Mouse (Mus musculus) MEL (cell line): ENCODE results near the gene Gmpr2. TPM values are rescaled to one million over a fixed set of nuclear protein-coding genes. Genes with fewer than 3 reads are reported as not detected.

ENCODE experiments used
- DNase-seq: peaks from one replicate; pipeline ENCODE4 v3.0.0; 2011; ENCODE audit warnings: low read depth, low spot score
- H3K27ac ChIP-seq: 2 replicates; pipeline ENCODE4 v1.5.1; 2012; ENCODE audit warnings: low read depth, mild to moderate bottlenecking, control low read depth, low read length, moderate library complexity; ENCODE audit not compliant: control insufficient read depth
- H3K27me3 ChIP-seq, 2 experiments: fragments of 150-350 bp in 1 of 2; sonication (generic) in 1 of 2; 2 replicates each; pipeline ENCODE4 v1.6.1; 2012; ENCODE audit warnings: low read length in 2 of 2, mild to moderate bottlenecking in 2 of 2, improper control_type of control experiment in 1 of 2, moderate library complexity in 1 of 2; ENCODE audit not compliant: insufficient read depth in 2 of 2, control insufficient read depth in 1 of 2
- H3K36me3 ChIP-seq, 2 experiments: 2 replicates each; pipeline ENCODE4 v1.6.1; 2012 to 2014; ENCODE audit warnings: low read length in 2 of 2, improper control_type of control experiment in 1 of 2, inconsistent platforms in 1 of 2, mild to moderate bottlenecking in 1 of 2; ENCODE audit not compliant: insufficient read depth in 2 of 2, control insufficient read depth in 1 of 2
- H3K4me1 ChIP-seq, 2 experiments: fragments of 150-350 bp in 1 of 2; sonication (generic) in 1 of 2; 2 replicates each; pipeline ENCODE4 v1.6.1; 2012; ENCODE audit warnings: low read length in 2 of 2, improper control_type of control experiment in 1 of 2, mild to moderate bottlenecking in 1 of 2; ENCODE audit not compliant: insufficient read depth in 2 of 2, control insufficient read depth in 1 of 2
- H3K4me3 ChIP-seq, 2 experiments: fragments of 150-350 bp in 1 of 2; sonication (generic) in 1 of 2; 2 replicates each; pipeline ENCODE4 v1.5.1; 2012; ENCODE audit warnings: low read depth in 2 of 2, low read length in 2 of 2, mild to moderate bottlenecking in 2 of 2, moderate library complexity in 2 of 2, control low read depth in 1 of 2, improper control_type of control experiment in 1 of 2; ENCODE audit not compliant: control insufficient read depth in 1 of 2, insufficient read depth in 1 of 2
- H3K79me2 ChIP-seq: 2 replicates; pipeline ENCODE4 v1.6.1; 2012; ENCODE audit warnings: mild to moderate bottlenecking, low read length, moderate library complexity; ENCODE audit not compliant: control insufficient read depth, poor library complexity, insufficient read depth
- H3K9ac ChIP-seq: 2 replicates; pipeline ENCODE4 v1.6.1; 2012; ENCODE audit warnings: low read depth, mild to moderate bottlenecking, control low read depth, low read length, moderate library complexity; ENCODE audit not compliant: control insufficient read depth, poor library complexity, severe bottlenecking
- H3K9me3 ChIP-seq: fragments of 150-350 bp; sonication (generic); replicated peaks from 2 replicates; pipeline ENCODE4 v1.6.1; 2012; ENCODE audit warnings: mild to moderate bottlenecking, low read length, improper control_type of control experiment, moderate library complexity; ENCODE audit not compliant: insufficient read depth
- CTCF ChIP-seq, 3 experiments: IDR thresholded peaks in 2 of 3; conservative IDR thresholded peaks in 1 of 3; 2 replicates each; pipeline ENCODE4 v1.5.1; 2011 to 2012; ENCODE audit warnings: low read length in 3 of 3, low read depth in 2 of 3, mild to moderate bottlenecking in 2 of 3, improper control_type of control experiment in 1 of 3, inconsistent platforms in 1 of 3, mixed read lengths in 1 of 3, moderate library complexity in 1 of 3; ENCODE audit not compliant: control insufficient read depth in 1 of 3, insufficient read depth in 1 of 3, poor library complexity in 1 of 3, severe bottlenecking in 1 of 3
- EP300 ChIP-seq, 2 experiments: IDR thresholded peaks; 2 replicates each; pipeline ENCODE4 v1.6.1; 2011; ENCODE audit warnings: improper control_type of control experiment in 2 of 2, low read length in 2 of 2, low read depth in 1 of 2, mild to moderate bottlenecking in 1 of 2
- GABPA ChIP-seq: IDR thresholded peaks from 2 replicates; pipeline ENCODE4 v1.6.1; 2012; ENCODE audit warnings: low read depth, mild to moderate bottlenecking, inconsistent platforms, low read length, improper control_type of control experiment, moderate library complexity
- MAFK ChIP-seq: IDR thresholded peaks from 2 replicates; pipeline ENCODE4 v1.6.1; 2011; ENCODE audit warnings: low read depth, mild to moderate bottlenecking, low read length, improper control_type of control experiment, borderline replicate concordance
- MAX ChIP-seq: IDR thresholded peaks from 2 replicates; pipeline ENCODE4 v1.6.1; 2011; ENCODE audit warnings: low read length, improper control_type of control experiment
- MEF2A ChIP-seq: IDR thresholded peaks from 2 replicates; pipeline ENCODE4 v1.6.1; 2014; ENCODE audit warnings: low read depth, mild to moderate bottlenecking, inconsistent platforms, low read length, improper control_type of control experiment; ENCODE audit not compliant: poor library complexity, insufficient replicate concordance, severe bottlenecking; ENCODE audit errors: extremely low read depth
- MXI1 ChIP-seq: IDR thresholded peaks from 2 replicates; pipeline ENCODE4 v1.6.1; 2011; ENCODE audit warnings: mild to moderate bottlenecking, low read depth, low read length, improper control_type of control experiment
- MYC ChIP-seq: IDR thresholded peaks from 2 replicates; pipeline ENCODE4 v1.6.1; 2011; ENCODE audit warnings: low read depth, mild to moderate bottlenecking, low read length, improper control_type of control experiment, moderate library complexity
- NELFE ChIP-seq: IDR thresholded peaks from 2 replicates; pipeline ENCODE4 v1.6.1; 2011; ENCODE audit warnings: low read depth, low read length, improper control_type of control experiment
- POLR2AphosphoS2 ChIP-seq: IDR thresholded peaks from 2 replicates; pipeline ENCODE4 v1.6.1; 2011; ENCODE audit warnings: low read length, improper control_type of control experiment
- POLR2AphosphoS5 ChIP-seq: IDR thresholded peaks from 2 replicates; pipeline ENCODE4 v1.6.1; 2012; ENCODE audit warnings: low read depth, borderline replicate concordance, mild to moderate bottlenecking, inconsistent platforms, low read length, moderate library complexity, mixed read lengths
- SMC3 ChIP-seq: IDR thresholded peaks from 2 replicates; pipeline ENCODE4 v1.6.1; 2011; ENCODE audit warnings: low read depth, low read length, improper control_type of control experiment
- TAL1 ChIP-seq: IDR thresholded peaks from 2 replicates; pipeline ENCODE4 v1.6.1; 2012; ENCODE audit warnings: mild to moderate bottlenecking, inconsistent platforms, low read length, moderate library complexity, mixed read lengths
- TCF12 ChIP-seq: IDR thresholded peaks from 2 replicates; pipeline ENCODE4 v1.6.1; 2014; ENCODE audit warnings: low read depth, mild to moderate bottlenecking, inconsistent platforms, low read length, improper control_type of control experiment, moderate library complexity
- UBTF ChIP-seq: IDR thresholded peaks from 2 replicates; pipeline ENCODE4 v1.6.1; 2012; ENCODE audit warnings: low read depth, mild to moderate bottlenecking, inconsistent platforms, low read length, improper control_type of control experiment, moderate library complexity, borderline replicate concordance; ENCODE audit not compliant: insufficient read depth
- ZMIZ1 ChIP-seq: IDR thresholded peaks from 2 replicates; pipeline ENCODE4 v1.6.1; 2012; ENCODE audit warnings: low read depth, mild to moderate bottlenecking, inconsistent platforms, low read length, improper control_type of control experiment, moderate library complexity
- ZNF384 ChIP-seq: IDR thresholded peaks from 2 replicates; pipeline ENCODE4 v1.6.1; 2012; ENCODE audit warnings: low read depth, mild to moderate bottlenecking, inconsistent platforms, low read length, improper control_type of control experiment
- polyA plus RNA-seq, 2 experiments: library from polyadenylated mRNA; stranded (reverse) in 1 of 2; unstranded in 1 of 2; fragments of >175 nt in 1 of 2; fragments of >200 nt in 1 of 2; gene quantifications; 2 replicates each; pipeline versions ENCODE4 v1.2.1 to v1.2.4; 2012; ENCODE audit warnings: low replicate concordance in 2 of 2, low read depth in 1 of 2; ENCODE audit not compliant: insufficient read length in 2 of 2, insufficient read depth in 1 of 2, missing spikeins in 1 of 2
- total RNA-seq: library from RNA; depleted of rRNA; stranded (reverse); fragments of 300-350 nt; gene quantifications from 2 replicates; pipeline ENCODE4 v1.2.3, GENCODE M21; 2012

Gene Gmpr2
- total and polyA plus RNA-seq, 3 experiments: 22.3 to 28.8 TPM; not detected in 1

DNA sequence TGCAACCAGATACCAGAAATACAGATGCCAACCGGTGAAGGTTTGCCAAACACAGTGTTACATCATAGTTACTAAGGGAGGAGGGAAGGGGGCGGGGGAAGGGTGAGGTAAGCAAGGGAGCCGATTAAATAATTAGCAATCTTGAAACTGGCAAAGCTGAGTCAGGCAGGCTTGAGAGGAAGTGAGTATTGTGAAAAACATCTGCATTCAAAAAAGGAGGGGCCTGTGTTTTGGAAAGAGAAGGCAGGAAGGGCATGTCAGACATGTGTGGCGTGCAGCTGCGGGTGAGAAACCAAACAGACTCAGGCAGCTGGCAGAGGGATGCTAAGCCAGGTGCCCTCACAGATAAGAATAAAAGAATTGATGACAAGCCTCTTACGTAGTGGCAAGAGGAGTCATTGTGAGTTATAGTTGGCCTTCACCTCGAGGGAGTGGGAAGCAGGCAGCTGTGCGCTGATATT is 52.7 kb downstream of the Gmpr2 start (continued):
- no peak for TF ChIP-seq POLR2AphosphoS2
- TF ChIP-seq ZNF384: no peak
- no peak for TF ChIP-seq ZMIZ1
- TF ChIP-seq MAFK: 0 out of 2 replicates have a peak, but pooled peaks have one; percentile 3
- peak in 1 of 2 experiments; percentile 59; a peak in 2 of 4 replicates for TF ChIP-seq EP300 (IDR thresholded peaks at IDR 0.05; ENCODE audit: low read depth in 1 of 2, low read length in 2 of 2)
- TF ChIP-seq POLR2AphosphoS5: no peak
- no peak for TF ChIP-seq UBTF
- no peak for TF ChIP-seq CTCF (IDR thresholded peaks at IDR 0.05 in 2 of 3, conservative IDR thresholded peaks at IDR 0.05 in 1 of 3; ENCODE audit: control insufficient read depth in 1 of 3, insufficient read depth in 1 of 3, low read depth in 2 of 3, low read length in 3 of 3, poor library complexity in 1 of 3, severe bottlenecking in 1 of 3)
- TF ChIP-seq TCF12: peak; percentile 90
- TF ChIP-seq MEF2A: no peak

GRCm38 (mm10) chr14:55726261-55726660 is 54.5 kb downstream of the Gmpr2 start:
- H3K4me3 ChIP-seq: no peak overlapping the region
- peaks cover 26 to 46% of the 10 kb centered on the region in 2 experiments for H3K4me1 ChIP-seq
- H3K27ac ChIP-seq: no peak overlapping the region
- H3K9me3 ChIP-seq: no peaks in the 10 kb centered on the region
- H3K79me2 ChIP-seq: peaks cover 2% of the 10 kb centered on the region; the same call in 1 of the 2 replicates
- no peak overlapping the region for H3K9ac ChIP-seq
- no peak for DNase-seq
- TF ChIP-seq TAL1 (no peak), NELFE (no peak), MYC (no peak), MXI1 (no peak), SMC3 (no peak), MAX (no peak), POLR2AphosphoS2 (no peak), GABPA (no peak)
- TF ChIP-seq, all 39 proteins: peak for 0
- H3K36me3 ChIP-seq: peaks cover 0 to 37% of the 10 kb centered on the region in 2 experiments; a peak in 2 of 4 replicates
- H3K27me3 ChIP-seq: no peaks in the 10 kb centered on the region
